Mouse (Mus musculus): ENCODE results near the gene Spag8. TPM values are rescaled to one million over a fixed set of nuclear protein-coding genes. Genes with fewer than 3 reads are reported as not detected.

Gene Spag8
- polyA plus RNA-seq, 1 experiment from 2014 or later: 7.7 TPM

DNA sequence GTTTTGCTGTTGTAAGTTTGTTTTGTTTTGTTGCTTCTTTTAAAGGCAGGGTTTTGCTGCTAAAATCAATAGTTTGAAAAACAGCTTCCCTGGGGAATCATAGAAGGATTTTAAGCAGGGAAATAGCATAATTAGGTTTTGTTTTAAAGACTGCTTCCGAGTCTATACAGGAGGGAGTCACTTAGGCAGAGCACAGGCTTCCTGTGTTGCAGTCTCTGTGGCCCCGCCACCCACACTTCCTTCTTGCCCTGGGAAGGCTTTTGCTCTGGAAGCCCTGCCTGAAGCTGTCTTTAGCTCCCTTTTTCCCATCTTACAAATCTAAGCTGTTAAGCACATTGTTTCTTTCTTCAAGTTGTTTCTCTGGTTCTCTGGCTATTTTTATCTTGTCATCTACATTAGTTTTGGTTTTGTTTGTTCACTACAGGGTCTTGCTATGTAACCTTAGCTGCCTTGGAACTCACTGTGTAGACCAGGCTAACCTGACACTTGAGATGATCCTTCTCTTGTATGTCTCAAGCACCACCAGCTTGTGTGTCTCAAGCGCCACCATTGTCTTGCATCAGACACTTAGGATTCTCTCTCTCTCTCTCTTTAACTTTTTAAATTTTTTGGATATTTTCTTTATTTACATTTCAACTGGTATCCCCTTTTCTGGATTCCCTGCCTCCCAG, 40.2 kb downstream of the Spag8 start:
- 63% methylated on average over 3 of the region's 3 CpGs for WGBS
- Histone ChIP-seq H3K9ac (no peak overlapping the region), H3K9me3 (no peaks in the 10 kb centered on the region), H3K4me1 (no peaks in the 10 kb centered on the region), H3K4me2 (no peak overlapping the region), H3K4me3 (no peak overlapping the region), H3K27ac (no peak overlapping the region), H3K36me3 (replicated peaks) (no peaks in the 10 kb centered on the region), H3K27me3 (replicated peaks) (no peaks in the 10 kb centered on the region)
- no peak for ATAC-seq (replicated peaks)

DNA sequence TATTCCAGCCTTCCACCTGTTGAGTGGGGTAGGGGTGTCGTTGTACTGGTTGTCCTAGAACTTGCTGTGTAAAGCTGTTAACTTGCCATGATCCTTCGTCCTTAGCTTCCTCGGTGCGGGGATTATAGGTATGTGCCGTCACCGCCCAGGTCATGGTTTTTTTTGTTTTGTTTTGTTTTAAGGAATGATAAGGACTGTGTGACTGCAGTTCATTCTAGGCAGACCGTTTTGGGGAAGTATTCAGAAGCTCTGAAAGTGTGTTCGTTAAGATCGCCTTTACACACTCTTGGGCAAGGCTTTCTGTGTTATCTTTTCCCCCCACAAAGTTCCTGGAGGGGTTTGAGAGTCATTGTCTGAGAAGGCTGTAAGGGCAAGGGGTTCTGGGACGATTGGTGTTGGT, 40.9 kb downstream of the Spag8 start:
- Histone ChIP-seq H3K4me3 (no peak overlapping the region), H3K9ac (no peak overlapping the region), H3K27me3 (replicated peaks) (no peaks in the 10 kb centered on the region), H3K36me3 (replicated peaks) (no peaks in the 10 kb centered on the region), H3K9me3 (no peaks in the 10 kb centered on the region), H3K27ac (no peak overlapping the region), H3K4me2 (no peak overlapping the region), H3K4me1 (no peaks in the 10 kb centered on the region)
- WGBS: 71% methylated on average over 10 of the region's 10 CpGs
- no peak for ATAC-seq (replicated peaks)

DNA sequence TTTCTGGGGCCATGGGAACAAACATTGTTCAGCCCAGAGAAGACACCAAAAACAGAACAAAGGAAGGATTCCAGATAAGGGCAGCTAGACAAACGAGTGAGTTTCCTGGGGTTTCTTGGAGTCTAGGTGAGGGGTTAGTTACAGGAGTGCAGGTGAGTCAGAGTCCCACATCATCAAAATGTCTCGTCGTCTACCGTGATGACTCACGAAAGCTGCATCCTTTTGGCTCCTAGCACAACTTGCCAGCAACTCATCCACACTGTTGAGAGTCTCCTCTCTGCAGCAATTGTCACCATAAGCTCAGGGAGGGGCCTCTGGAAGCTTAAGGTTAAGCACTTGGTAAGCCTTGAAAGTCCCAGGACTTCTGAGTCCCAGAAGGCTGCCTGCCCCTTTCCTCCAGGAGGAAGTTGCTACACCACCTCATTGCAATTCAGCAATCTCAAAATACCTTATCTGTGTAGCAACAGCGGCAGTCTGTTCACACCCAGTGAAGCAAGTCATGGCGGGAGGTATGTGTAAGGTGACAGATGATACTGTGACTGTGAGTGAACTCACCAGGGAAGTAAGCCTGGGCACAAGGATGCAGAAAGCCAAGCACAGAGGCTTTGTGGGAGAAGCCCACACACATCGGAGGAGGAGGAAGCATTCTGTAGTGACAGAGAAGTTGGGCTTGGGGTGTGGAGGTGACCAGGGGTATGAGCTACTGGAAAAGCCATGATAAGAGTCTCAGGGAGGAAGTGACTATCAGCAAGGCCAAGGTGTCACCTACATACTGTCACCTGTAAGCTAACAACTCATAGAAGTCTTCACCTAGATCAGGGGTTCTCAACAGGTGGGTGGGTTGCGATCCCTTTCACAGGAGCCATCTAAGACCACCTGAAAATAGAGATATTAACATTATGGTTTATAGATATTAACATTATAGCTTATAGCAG, 48.4 kb downstream of the Spag8 start:
- Histone ChIP-seq H3K4me3 (no peak overlapping the region), H3K27me3 (replicated peaks) (no peaks in the 10 kb centered on the region), H3K4me1 (no peaks in the 10 kb centered on the region), H3K36me3 (replicated peaks) (no peaks in the 10 kb centered on the region), H3K27ac (no peak overlapping the region), H3K9me3 (no peaks in the 10 kb centered on the region), H3K4me2 (no peak overlapping the region), H3K9ac (no peak overlapping the region)
- no peak for ATAC-seq (replicated peaks)
- 80% methylated on average over 9 of the region's 9 CpGs for WGBS

DNA sequence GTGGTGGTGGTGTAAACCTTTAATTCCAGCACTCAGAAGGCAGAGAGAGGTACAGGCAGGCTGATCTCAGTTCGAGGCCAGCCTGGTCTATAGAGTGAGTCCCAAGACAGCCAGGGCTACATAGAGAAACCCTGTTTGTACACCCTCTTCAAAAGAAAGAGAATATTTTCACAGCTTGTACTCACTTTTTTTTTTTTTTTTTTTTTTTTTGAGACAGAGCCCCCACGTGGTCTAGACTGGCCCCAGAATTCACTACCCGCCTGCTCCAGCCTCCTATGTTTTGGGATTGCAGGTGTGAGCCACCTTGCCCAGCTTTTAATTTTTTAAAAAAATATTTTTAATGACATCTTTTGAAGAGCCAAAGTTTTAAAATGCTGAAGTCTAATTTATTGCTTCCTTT, 49.3 kb downstream of the Spag8 start:
- H3K27me3 ChIP-seq (replicated peaks): no peaks in the 10 kb centered on the region
- ATAC-seq (replicated peaks): no peak
- WGBS: 66% methylated on average over 3 of the region's 3 CpGs
- H3K9me3 ChIP-seq: no peaks in the 10 kb centered on the region
- no peak overlapping the region for H3K4me2 ChIP-seq
- no peak overlapping the region for H3K27ac ChIP-seq
- H3K9ac ChIP-seq: no peak overlapping the region
- no peaks in the 10 kb centered on the region for H3K36me3 ChIP-seq (replicated peaks)
- H3K4me3 ChIP-seq: no peak overlapping the region
- H3K4me1 ChIP-seq: no peaks in the 10 kb centered on the region

Small RNAs within 50 kb of the gene (microRNA-seq; reads per million reads assigned to microRNA genes)
- not detected for gene Gm25262

Other genes with a start within 250 kb of the Spag8 start
- 0.52 and 1.7 TPM in 2 replicates for gene Fam166b, start 224.5 kb downstream of the Spag8 start, polyA plus RNA-seq (2015; fragmentation: Nextera tagmentation; extraction: Ambion mirVana)
- gene Tesk1, start 211.7 kb downstream of the Spag8 start, polyA plus RNA-seq (2015; fragmentation: Nextera tagmentation; extraction: Ambion mirVana): 16.7 and 17.1 TPM in 2 replicates
- gene Cd72, start 199.0 kb downstream of the Spag8 start, polyA plus RNA-seq (2015; fragmentation: Nextera tagmentation; extraction: Ambion mirVana): 6.0 and 6.6 TPM in 2 replicates
- gene Sit1, start 169.9 kb downstream of the Spag8 start, polyA plus RNA-seq (2015; fragmentation: Nextera tagmentation; extraction: Ambion mirVana): not detected in 2 replicates
- gene Ccdc107, start 160.7 kb downstream of the Spag8 start, polyA plus RNA-seq (2015; fragmentation: Nextera tagmentation; extraction: Ambion mirVana): 81.4 and 82.8 TPM in 2 replicates
- gene Arhgef39, start 153.9 kb downstream of the Spag8 start, polyA plus RNA-seq (2015; fragmentation: Nextera tagmentation; extraction: Ambion mirVana): 6.2 and 7.0 TPM in 2 replicates
- 0.32 and 0.49 TPM in 2 replicates for gene Car9, start 146.6 kb downstream of the Spag8 start, polyA plus RNA-seq (2015; fragmentation: Nextera tagmentation; extraction: Ambion mirVana)
- gene Tpm2, start 129.8 kb downstream of the Spag8 start, polyA plus RNA-seq (2015; fragmentation: Nextera tagmentation; extraction: Ambion mirVana): 9.8 and 10.7 TPM in 2 replicates
- gene Creb3, start 91.3 kb downstream of the Spag8 start, polyA plus RNA-seq (2015; fragmentation: Nextera tagmentation; extraction: Ambion mirVana): 82.7 and 94.0 TPM in 2 replicates
- gene Tln1, start 90.9 kb downstream of the Spag8 start, polyA plus RNA-seq (2015; fragmentation: Nextera tagmentation; extraction: Ambion mirVana): 58.8 and 61.0 TPM in 2 replicates
- gene Rgp1, start 74.9 kb downstream of the Spag8 start, polyA plus RNA-seq (2015; fragmentation: Nextera tagmentation; extraction: Ambion mirVana): 24.8 and 25.7 TPM in 2 replicates
- 67.9 and 71.0 TPM in 2 replicates for gene Gba2, start 74.7 kb downstream of the Spag8 start, polyA plus RNA-seq (2015; fragmentation: Nextera tagmentation; extraction: Ambion mirVana)
- gene Msmp, start 69.1 kb downstream of the Spag8 start, polyA plus RNA-seq (2015; fragmentation: Nextera tagmentation; extraction: Ambion mirVana): 1.3 and 1.9 TPM in 2 replicates
- 12.8 and 16.0 TPM in 2 replicates for gene Npr2, start 21.7 kb downstream of the Spag8 start, polyA plus RNA-seq (2015; fragmentation: Nextera tagmentation; extraction: Ambion mirVana)
- 64.9 and 65.5 TPM in 2 replicates for gene Hint2, start 2.9 kb upstream of the Spag8 start, polyA plus RNA-seq (2015; fragmentation: Nextera tagmentation; extraction: Ambion mirVana)
- 15.7 and 17.7 TPM in 2 replicates for gene Tmem8b, start 15.4 kb upstream of the Spag8 start, polyA plus RNA-seq (2015; fragmentation: Nextera tagmentation; extraction: Ambion mirVana)
- 1.3 and 1.6 TPM in 2 replicates for gene Fam221b, start 15.6 kb upstream of the Spag8 start, polyA plus RNA-seq (2015; fragmentation: Nextera tagmentation; extraction: Ambion mirVana)
- not detected in 2 replicates for gene Olfr70, start 47.2 kb upstream of the Spag8 start, polyA plus RNA-seq (2015; fragmentation: Nextera tagmentation; extraction: Ambion mirVana)
- gene Olfr71, start 56.7 kb upstream of the Spag8 start, polyA plus RNA-seq (2015; fragmentation: Nextera tagmentation; extraction: Ambion mirVana): 0.13 TPM in 1 of 2 replicates, not detected in the other
- 0.50 and 0.61 TPM in 2 replicates for gene Hrct1, start 73.6 kb upstream of the Spag8 start, polyA plus RNA-seq (2015; fragmentation: Nextera tagmentation; extraction: Ambion mirVana)
- 0.06 TPM in 1 of 2 replicates, not detected in the other for gene Spaar, start 76.4 kb upstream of the Spag8 start, polyA plus RNA-seq (2015; fragmentation: Nextera tagmentation; extraction: Ambion mirVana)
- gene Olfr159, start 117.4 kb upstream of the Spag8 start, polyA plus RNA-seq (2015; fragmentation: Nextera tagmentation; extraction: Ambion mirVana): not detected in 2 replicates
- not detected in 2 replicates for gene Olfr156, start 170.3 kb upstream of the Spag8 start, polyA plus RNA-seq (2015; fragmentation: Nextera tagmentation; extraction: Ambion mirVana)
- not detected in 2 replicates for gene Olfr157, start 186.6 kb upstream of the Spag8 start, polyA plus RNA-seq (2015; fragmentation: Nextera tagmentation; extraction: Ambion mirVana)
- gene Olfr155, start 198.0 kb upstream of the Spag8 start, polyA plus RNA-seq (2015; fragmentation: Nextera tagmentation; extraction: Ambion mirVana): not detected in 2 replicates
- gene Reck, start 221.9 kb upstream of the Spag8 start, polyA plus RNA-seq (2015; fragmentation: Nextera tagmentation; extraction: Ambion mirVana): 6.7 and 7.0 TPM in 2 replicates